Mouse (Mus musculus) lung, adult 2 months (tissue): Measurements from ENCODE around the gene Frem1.

Experiments used
- CTCF ChIP-seq: fragments of 200-500 bp; IDR thresholded peaks from 2 replicates; pipeline ENCODE4 v1.5.1; 2011; ENCODE audit warnings: mild to moderate bottlenecking, low read length, control low read depth; ENCODE audit not compliant: insufficient read depth
- POLR2A ChIP-seq: fragments of 200-500 bp; IDR thresholded peaks from 2 replicates; pipeline ENCODE4 v1.6.1; 2011; ENCODE audit warnings: low read depth, mild to moderate bottlenecking, control low read depth, low read length, borderline replicate concordance; ENCODE audit errors: extremely low read depth

- TF ChIP-seq POLR2A: no peak
- TF ChIP-seq CTCF: no peak
Measured at GRCm38 (mm10) chr4:82957827-82958538, 94.2 kb downstream of the Frem1 start.
